Mouse (Mus musculus) embryonic facial prominence, embryonic 11.5 days (tissue): ENCODE results near the gene Ccdc121. TPM values are rescaled to one million over a fixed set of nuclear protein-coding genes. Genes with fewer than 3 reads are reported as not detected.

Experiments used
- ATAC-seq: fragments of 200-750 bp; cut with Nextera tagmentation; replicated peaks from 2 replicates; pipeline ENCODE4 v1.8.0; 2017; ENCODE audit warnings: low read depth; ENCODE audit not compliant: insufficient number of reproducible peaks, low FRiP score, low TSS enrichment
- DNase-seq: peaks from one replicate; pipeline ENCODE4 v3.0.0-alpha.2; 2015; ENCODE audit warnings: low spot score
- H3K27ac ChIP-seq: fragments of 300-500 bp; sonication (generic); replicated peaks from 2 replicates; pipeline ENCODE4 v1.5.1; 2014; ENCODE audit warnings: mild to moderate bottlenecking, low read depth, low read length, control low read depth
- H3K27me3 ChIP-seq: fragments of 300-500 bp; sonication (generic); 2 replicates; pipeline ENCODE4 v1.6.1; 2014; ENCODE audit warnings: mild to moderate bottlenecking, low read length, moderate library complexity, mixed read lengths; ENCODE audit not compliant: control insufficient read depth, insufficient read depth
- H3K36me3 ChIP-seq: fragments of 300-500 bp; sonication (generic); replicated peaks from 2 replicates; pipeline ENCODE4 v1.6.1; 2014; ENCODE audit warnings: low read depth, mild to moderate bottlenecking, low read length, moderate library complexity, mixed read lengths; ENCODE audit not compliant: control insufficient read depth, insufficient read depth
- H3K4me1 ChIP-seq: fragments of 300-500 bp; sonication (generic); 2 replicates; pipeline ENCODE4 v1.6.1; 2014; ENCODE audit warnings: low read length, mixed read lengths; ENCODE audit not compliant: control insufficient read depth, insufficient read depth
- H3K4me2 ChIP-seq: fragments of 300-500 bp; sonication (generic); 2 replicates; pipeline ENCODE4 v1.6.1; 2014; ENCODE audit warnings: low read depth, mild to moderate bottlenecking, control low read depth, low read length, moderate library complexity
- H3K4me3 ChIP-seq: fragments of 300-500 bp; sonication (generic); 2 replicates; pipeline ENCODE4 v1.5.1; 2014; ENCODE audit warnings: low read depth, low read length, control low read depth
- H3K9ac ChIP-seq: fragments of 300-500 bp; sonication (generic); replicated peaks from 2 replicates; pipeline ENCODE4 v1.6.1; 2014; ENCODE audit warnings: mild to moderate bottlenecking, control low read depth, low read length
- H3K9me3 ChIP-seq: fragments of 300-500 bp; sonication (generic); replicated peaks from 2 replicates; pipeline ENCODE4 v1.6.1; 2016; ENCODE audit warnings: mild to moderate bottlenecking, low read length, inconsistent platforms, mixed read lengths; ENCODE audit not compliant: control insufficient read depth
- WGBS: fragments of 180-500 bp; shearing (Covaris S2); extraction: QIAGEN DNeasy Blood & Tissue Kit; methylation state at CpG from one replicate; pipeline ENCODE4 v1.1.7; 2014; 5-methylcytosine and 5-hydroxymethylcytosine counted together
- polyA plus RNA-seq: library from polyadenylated mRNA; unstranded; fragments of >200 nt; fragmentation: Nextera tagmentation; extraction: Ambion mirVana; gene quantifications from 2 replicates; pipeline ENCODE4 v1.2.1, GENCODE M21; 2014

The Ccdc121 gene
- polyA plus RNA-seq, 1 experiment from 2014 or later = not detected

DNA sequence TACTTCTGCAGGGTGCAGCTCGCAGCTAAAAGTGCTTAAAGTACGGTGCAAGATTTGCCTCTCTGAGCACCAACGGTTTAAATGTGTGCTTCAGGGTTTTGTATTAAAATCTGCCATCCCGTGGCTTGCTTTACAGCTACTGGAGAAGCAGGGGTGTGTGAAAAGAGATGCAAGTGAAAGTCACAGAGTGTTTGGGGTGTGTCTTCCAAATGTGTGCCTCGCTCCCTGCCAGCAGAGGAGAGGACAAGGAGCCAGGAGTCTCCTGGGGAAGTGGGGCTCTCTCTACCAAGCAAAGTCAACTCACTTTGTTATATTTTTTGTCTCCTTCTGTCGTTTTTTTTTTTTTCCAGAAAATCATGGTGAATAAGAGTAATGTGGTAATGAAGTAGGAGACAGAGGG, 34.7 kb downstream of the Ccdc121 start:
- Histone ChIP-seq H3K27ac (no peak overlapping the region), H3K9ac (no peak overlapping the region), H3K4me3 (no peak overlapping the region), H3K27me3 (no peaks in the 10 kb centered on the region), H3K4me2 (no peak overlapping the region), H3K4me1 (no peaks in the 10 kb centered on the region), H3K36me3 (no peaks in the 10 kb centered on the region), H3K9me3 (no peaks in the 10 kb centered on the region; the same call in 1 of the 2 replicates)
- DNase-seq (no peak), ATAC-seq (no peak)
- WGBS = 76% methylated on average over 6 of the region's 6 CpGs

- 82% methylated on average over 8 of the region's 8 CpGs for WGBS
- no peak overlapping the region for H3K9ac ChIP-seq
Observed at GRCm38 (mm10) chr1:181476141-181476540, 35.1 kb downstream of the Ccdc121 start.

DNA sequence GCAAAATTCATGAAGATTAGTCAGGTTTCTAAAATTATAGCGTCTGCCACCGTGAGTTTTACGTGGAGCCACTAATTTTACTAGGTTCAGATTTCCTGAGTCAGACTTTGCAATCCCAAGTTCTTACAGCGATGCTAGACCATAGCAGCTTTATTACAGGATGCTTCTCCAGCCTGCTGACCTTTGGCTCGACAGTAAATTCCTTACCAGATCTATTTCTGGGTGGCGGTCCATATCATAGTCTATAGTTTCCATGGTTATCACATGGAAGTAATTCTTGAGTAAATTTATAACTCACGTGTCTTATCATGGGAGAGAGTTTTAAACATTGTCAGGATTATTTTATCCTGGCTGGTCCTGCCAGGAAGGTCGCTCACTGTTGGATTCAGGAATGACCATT, 41.8 kb downstream of the Ccdc121 start:
- H3K9ac ChIP-seq = no peak overlapping the region
- H3K9me3 ChIP-seq = no peaks in the 10 kb centered on the region; the same call in 1 of the 2 replicates
- ATAC-seq (no peak), DNase-seq (no peak)
- H3K36me3 ChIP-seq = no peaks in the 10 kb centered on the region
- WGBS = 75% methylated on average over 8 of the region's 8 CpGs
- no peaks in the 10 kb centered on the region for H3K4me1 ChIP-seq
- no peak overlapping the region for H3K4me3 ChIP-seq
- H3K4me2 ChIP-seq = no peak overlapping the region
- H3K27ac ChIP-seq = no peak overlapping the region
- no peaks in the 10 kb centered on the region for H3K27me3 ChIP-seq

More at GRCm38 (mm10) chr1:181476141-181476540, 35.1 kb downstream of the Ccdc121 start:
- no peaks in the 10 kb centered on the region for H3K4me1 ChIP-seq
- no peaks in the 10 kb centered on the region; the same call in 1 of the 2 replicates for H3K9me3 ChIP-seq
- no peak overlapping the region for H3K4me2 ChIP-seq
- no peak overlapping the region for H3K4me3 ChIP-seq
- no peaks in the 10 kb centered on the region for H3K27me3 ChIP-seq
- ATAC-seq (no peak), DNase-seq (no peak)
- no peaks in the 10 kb centered on the region for H3K36me3 ChIP-seq
- no peak overlapping the region for H3K27ac ChIP-seq

DNA sequence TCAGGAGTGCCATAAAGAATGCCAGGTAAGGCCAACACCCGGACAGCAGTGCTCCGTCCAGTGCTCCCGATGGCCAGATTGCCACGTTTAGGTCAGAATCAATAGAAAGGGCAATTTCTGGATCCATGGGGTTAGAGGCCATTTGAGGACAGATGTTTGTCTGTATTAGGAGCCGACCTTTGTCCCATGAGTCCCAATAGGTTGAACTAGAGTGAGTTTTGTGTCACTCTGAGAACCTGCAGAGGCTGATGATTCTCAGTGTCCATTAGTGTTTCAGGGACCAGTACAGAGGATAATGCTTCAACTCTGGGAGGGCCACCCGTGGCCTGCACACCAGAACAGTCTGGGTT, 44.0 kb downstream of the Ccdc121 start:
- Histone ChIP-seq H3K4me1 (no peaks in the 10 kb centered on the region), H3K36me3 (no peaks in the 10 kb centered on the region)
- 82% methylated on average over 6 of the region's 6 CpGs for WGBS

GRCm38 (mm10) chr1:181466601-181467320, 44.5 kb downstream of the Ccdc121 start:
- no peaks in the 10 kb centered on the region; the same call in 1 of the 2 replicates for H3K9me3 ChIP-seq
- no peaks in the 10 kb centered on the region for H3K36me3 ChIP-seq
- ATAC-seq = no peak
- no peaks in the 10 kb centered on the region for H3K4me1 ChIP-seq
- H3K27me3 ChIP-seq = no peaks in the 10 kb centered on the region
- H3K4me3 ChIP-seq = no peak overlapping the region
- 84% methylated on average over 17 of the region's 17 CpGs for WGBS
- H3K9ac ChIP-seq = no peak overlapping the region
- no peak for DNase-seq
- H3K27ac ChIP-seq = no peak overlapping the region
- no peak overlapping the region for H3K4me2 ChIP-seq

More for the DNA sequence above, 44.0 kb downstream of the Ccdc121 start:
- Histone ChIP-seq H3K4me3 (no peak overlapping the region), H3K9me3 (no peaks in the 10 kb centered on the region; the same call in 1 of the 2 replicates), H3K27ac (no peak overlapping the region), H3K27me3 (no peaks in the 10 kb centered on the region), H3K4me2 (no peak overlapping the region), H3K9ac (no peak overlapping the region)
- ATAC-seq (no peak), DNase-seq (no peak)

DNA sequence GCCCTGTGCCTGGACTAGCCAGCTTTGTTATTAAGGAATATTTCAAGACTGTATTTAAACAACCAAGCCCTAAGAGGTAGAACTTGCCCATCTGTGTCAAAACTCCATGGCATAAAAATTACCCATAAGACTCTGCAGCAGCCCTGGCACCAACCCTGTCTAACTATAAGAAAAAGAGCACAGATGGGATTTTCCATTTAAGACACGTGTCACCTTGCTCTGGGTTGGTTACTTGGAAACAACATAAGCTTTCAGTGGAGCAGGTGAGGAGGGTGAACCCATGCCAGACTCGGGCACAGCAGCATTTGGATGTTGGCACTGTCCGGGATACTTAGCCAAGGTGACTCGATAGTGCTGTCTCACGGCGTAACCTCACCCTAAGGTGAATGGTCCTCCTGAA, 45.2 kb downstream of the Ccdc121 start:
- WGBS = 86% methylated on average over 6 of the region's 6 CpGs
- Histone ChIP-seq H3K4me3 (no peak overlapping the region), H3K9ac (no peak overlapping the region), H3K4me2 (no peak overlapping the region), H3K4me1 (no peaks in the 10 kb centered on the region), H3K36me3 (no peaks in the 10 kb centered on the region), H3K27ac (no peak overlapping the region), H3K9me3 (no peaks in the 10 kb centered on the region), H3K27me3 (no peaks in the 10 kb centered on the region)
- DNase-seq = no peak
- ATAC-seq = no peak

GRCm38 (mm10) chr1:181465027-181465426, 46.2 kb downstream of the Ccdc121 start:
- WGBS = 48% methylated on average over 5 of the region's 5 CpGs
- Histone ChIP-seq H3K4me3 (no peak overlapping the region), H3K36me3 (no peaks in the 10 kb centered on the region), H3K27me3 (no peaks in the 10 kb centered on the region), H3K9me3 (no peaks in the 10 kb centered on the region), H3K4me1 (no peaks in the 10 kb centered on the region), H3K9ac (no peak overlapping the region), H3K4me2 (no peak overlapping the region), H3K27ac (no peak overlapping the region)
- no peak for ATAC-seq
- peak; percentile 30 for DNase-seq

DNA sequence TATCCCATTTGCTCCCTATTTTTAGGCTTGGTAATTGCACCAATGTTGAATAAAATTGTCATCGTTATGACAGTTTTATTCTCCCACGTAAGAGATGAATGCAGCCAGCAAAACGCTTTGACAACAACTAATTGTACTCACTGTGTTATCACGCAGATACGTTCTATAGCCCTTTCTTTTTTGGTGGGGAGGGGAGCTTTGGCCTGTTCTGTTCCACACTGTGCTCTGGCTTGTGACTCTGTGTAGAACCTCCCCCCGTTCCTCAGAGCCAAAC, 48.4 kb downstream of the Ccdc121 start:
- no peak for ATAC-seq
- H3K36me3 ChIP-seq = no peaks in the 10 kb centered on the region
- no peak overlapping the region for H3K9ac ChIP-seq
- WGBS = 78% methylated on average over 6 of the region's 6 CpGs
- DNase-seq = no peak
- no peaks in the 10 kb centered on the region for H3K27me3 ChIP-seq
- H3K9me3 ChIP-seq = no peaks in the 10 kb centered on the region
- no peak overlapping the region for H3K4me2 ChIP-seq
- H3K4me3 ChIP-seq = no peak overlapping the region
- H3K4me1 ChIP-seq = no peaks in the 10 kb centered on the region
- H3K27ac ChIP-seq = no peak overlapping the region
